Mouse (Mus musculus) hindbrain, embryonic 14.5 days (tissue): ENCODE measurements around the gene Fam102b. TPM values are rescaled to one million over a fixed set of nuclear protein-coding genes. Genes with fewer than 3 reads are reported as not detected.

Experiments used
- ATAC-seq: fragments of 200-750 bp; cut with Nextera tagmentation; 2 replicates; pipeline ENCODE4 v1.8.0; 2017; ENCODE audit warnings: moderate number of reproducible peaks, mild to moderate bottlenecking, moderate TSS enrichment, moderate library complexity; ENCODE audit not compliant: low FRiP score
- DNase-seq: peaks from one replicate; pipeline ENCODE4 v3.0.0-alpha.2; 2015; ENCODE audit warnings: low spot score
- H3K27ac ChIP-seq: fragments of 300-500 bp; sonication (generic); 2 replicates; pipeline ENCODE4 v1.5.1; 2014; ENCODE audit warnings: mild to moderate bottlenecking, moderate library complexity
- H3K27me3 ChIP-seq: fragments of 300-500 bp; sonication (generic); 2 replicates; pipeline ENCODE4 v1.6.1; 2014; ENCODE audit warnings: mild to moderate bottlenecking, low read length, mixed read lengths; ENCODE audit not compliant: control insufficient read depth, insufficient read depth
- H3K36me3 ChIP-seq: fragments of 300-500 bp; sonication (generic); replicated peaks from 2 replicates; pipeline ENCODE4 v1.6.1; 2014; ENCODE audit not compliant: control insufficient read depth, insufficient read depth
- H3K4me1 ChIP-seq: fragments of 300-500 bp; sonication (generic); replicated peaks from 2 replicates; pipeline ENCODE4 v1.6.1; 2014; ENCODE audit warnings: antibody characterized with exemption, low read length, mixed read lengths; ENCODE audit not compliant: control insufficient read depth, insufficient read depth
- H3K4me2 ChIP-seq: fragments of 300-500 bp; sonication (generic); replicated peaks from 2 replicates; pipeline ENCODE4 v1.6.1; 2014; ENCODE audit warnings: mild to moderate bottlenecking, moderate library complexity
- H3K4me3 ChIP-seq: fragments of 300-500 bp; sonication (generic); replicated peaks from 2 replicates; pipeline ENCODE4 v1.5.1; 2014; ENCODE audit warnings: mild to moderate bottlenecking, low read length
- H3K9ac ChIP-seq: fragments of 300-500 bp; sonication (generic); 2 replicates; pipeline ENCODE4 v1.6.1; 2014
- H3K9me3 ChIP-seq: fragments of 300-500 bp; sonication (generic); 2 replicates; pipeline ENCODE4 v1.6.1; 2016; ENCODE audit warnings: low read length; ENCODE audit not compliant: control insufficient read depth
- WGBS: fragments of 180-500 bp; shearing (Covaris S2); extraction: QIAGEN DNeasy Blood & Tissue Kit; methylation state at CpG from one replicate; pipeline ENCODE4 v1.1.7; 2014; 5-methylcytosine and 5-hydroxymethylcytosine counted together
- polyA plus RNA-seq: library from polyadenylated mRNA; unstranded; fragments of >200 nt; fragmentation: Nextera tagmentation; extraction: Ambion mirVana; gene quantifications from 2 replicates; pipeline ENCODE4 v1.2.1, GENCODE M21; 2014

The Fam102b gene
- polyA plus RNA-seq, 1 experiment from 2014 or later: 20.9 TPM

- Histone ChIP-seq H3K27me3 (no peaks in the 10 kb centered on the region), H3K27ac (no peak overlapping the region), H3K36me3 (peaks cover 23% of the 10 kb centered on the region), H3K4me2 (no peak overlapping the region), H3K9ac (no peak overlapping the region), H3K4me1 (no peaks in the 10 kb centered on the region), H3K4me3 (no peak overlapping the region), H3K9me3 (no peaks in the 10 kb centered on the region)
- ATAC-seq (no peak), DNase-seq (no peak)
- 91% methylated on average over 11 of the region's 11 CpGs for WGBS
Observed at GRCm38 (mm10) chr3:108997284-108997683, 30.1 kb downstream of the Fam102b start.

- DNase-seq: no peak
- ATAC-seq: no peak
- H3K4me3 ChIP-seq: no peak overlapping the region
- H3K9ac ChIP-seq: no peak overlapping the region
- H3K36me3 ChIP-seq: peaks cover 21% of the 10 kb centered on the region
- no peak overlapping the region for H3K4me2 ChIP-seq
- no peak overlapping the region for H3K27ac ChIP-seq
- 84% methylated on average over 2 of the region's 2 CpGs for WGBS
- H3K9me3 ChIP-seq: no peaks in the 10 kb centered on the region
- H3K4me1 ChIP-seq: no peaks in the 10 kb centered on the region
- H3K27me3 ChIP-seq: no peaks in the 10 kb centered on the region
Observed at GRCm38 (mm10) chr3:108995379-108995778, 32.0 kb downstream of the Fam102b start.

DNA sequence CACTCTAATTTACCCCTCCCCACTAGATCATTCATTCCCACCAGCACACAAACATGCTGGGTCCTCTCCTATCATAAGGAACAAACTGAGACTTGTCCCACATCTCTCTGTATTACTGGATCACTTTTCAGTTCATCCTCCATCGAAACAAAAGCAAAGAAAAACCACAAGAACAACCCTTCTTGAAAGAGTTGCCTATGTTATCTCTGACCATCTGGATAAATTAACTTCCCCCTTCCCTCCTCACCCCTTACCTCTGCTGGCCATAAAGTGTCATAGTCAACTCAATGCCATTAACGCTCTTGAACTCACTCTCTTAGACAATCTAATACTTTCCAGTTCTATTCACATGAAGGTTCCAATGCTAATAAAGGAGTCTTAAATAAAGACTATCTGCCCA, 32.9 kb downstream of the Fam102b start:
- Histone ChIP-seq H3K4me2 (no peak overlapping the region), H3K4me1 (no peaks in the 10 kb centered on the region), H3K9ac (no peak overlapping the region), H3K27me3 (no peaks in the 10 kb centered on the region), H3K4me3 (no peak overlapping the region), H3K9me3 (no peaks in the 10 kb centered on the region), H3K36me3 (peaks cover 23% of the 10 kb centered on the region), H3K27ac (no peak overlapping the region)
- WGBS: 90% methylated on average over 2 of the region's 2 CpGs
- DNase-seq (no peak), ATAC-seq (no peak)

GRCm38 (mm10) chr3:108989971-108990548, 37.3 kb downstream of the Fam102b start:
- Histone ChIP-seq H3K9ac (no peak overlapping the region), H3K27ac (no peak overlapping the region), H3K4me2 (no peak overlapping the region), H3K4me3 (no peak overlapping the region), H3K9me3 (no peaks in the 10 kb centered on the region), H3K27me3 (no peaks in the 10 kb centered on the region), H3K4me1 (peaks cover 9% of the 10 kb centered on the region), H3K36me3 (peaks cover 37% of the 10 kb centered on the region)
- DNase-seq (no peak), ATAC-seq (no peak)
- 86% methylated on average over 9 of the region's 9 CpGs for WGBS

GRCm38 (mm10) chr3:108987009-108987659, 40.3 kb downstream of the Fam102b start:
- no peaks in the 10 kb centered on the region for H3K27me3 ChIP-seq
- no peak overlapping the region for H3K4me2 ChIP-seq
- no peaks in the 10 kb centered on the region for H3K9me3 ChIP-seq
- H3K27ac ChIP-seq: peak overlapping the region; percentile 58
- DNase-seq: no peak
- ATAC-seq: peak; percentile 60; the same call in 1 of the 2 replicates
- WGBS: 52% methylated on average over 12 of the region's 12 CpGs
- no peak overlapping the region for H3K4me3 ChIP-seq
- peaks cover 9% of the 10 kb centered on the region for H3K4me1 ChIP-seq
- H3K9ac ChIP-seq: no peak overlapping the region
- H3K36me3 ChIP-seq: peaks cover 60% of the 10 kb centered on the region

- Histone ChIP-seq H3K27ac (0 out of 2 replicates have a peak overlapping the region, but pooled peaks have one; percentile 9), H3K27me3 (no peaks in the 10 kb centered on the region), H3K4me1 (peaks cover 9% of the 10 kb centered on the region), H3K36me3 (peaks cover 59% of the 10 kb centered on the region), H3K4me3 (no peak overlapping the region), H3K9me3 (no peaks in the 10 kb centered on the region), H3K4me2 (no peak overlapping the region), H3K9ac (no peak overlapping the region)
- WGBS: 82% methylated on average over 1 of the region's 1 CpGs
- ATAC-seq (peak; percentile 68; the same call in 1 of the 2 replicates), DNase-seq (no peak)
Observed at GRCm38 (mm10) chr3:108986534-108986933, 40.9 kb downstream of the Fam102b start.

DNA sequence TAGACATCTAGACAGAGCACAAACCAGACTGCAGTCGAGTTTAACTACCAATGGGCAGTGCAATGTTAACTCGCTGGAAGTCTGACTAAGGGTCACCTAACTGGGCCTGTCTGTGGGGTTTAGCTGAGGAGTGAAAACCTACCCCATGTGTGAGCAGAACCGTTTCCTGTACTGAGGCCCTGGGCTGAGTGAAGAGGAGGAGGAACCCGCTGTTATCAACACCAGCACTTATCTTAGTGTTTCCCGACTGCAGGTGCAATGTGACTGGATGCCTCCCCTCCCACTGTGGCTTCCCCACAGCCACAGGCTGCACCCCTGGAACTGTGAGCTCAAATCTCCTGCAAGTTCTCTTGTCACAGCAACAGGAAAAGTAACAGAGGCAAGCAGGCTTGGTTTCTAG, 43.4 kb downstream of the Fam102b start:
- 85% methylated on average over 5 of the region's 5 CpGs for WGBS
- H3K27me3 ChIP-seq: no peaks in the 10 kb centered on the region

GRCm38 (mm10) chr3:108981946-108982345, 45.5 kb downstream of the Fam102b start:
- Histone ChIP-seq H3K9me3 (no peaks in the 10 kb centered on the region), H3K27me3 (no peaks in the 10 kb centered on the region), H3K4me3 (no peak overlapping the region), H3K4me1 (peaks cover 6% of the 10 kb centered on the region), H3K9ac (no peak overlapping the region), H3K27ac (no peak overlapping the region), H3K4me2 (no peak overlapping the region), H3K36me3 (peaks cover 75% of the 10 kb centered on the region)
- DNase-seq (no peak), ATAC-seq (no peak)
- WGBS: 85% methylated on average over 6 of the region's 6 CpGs

More for the DNA sequence above, 43.4 kb downstream of the Fam102b start:
- H3K4me3 ChIP-seq: no peak overlapping the region
- H3K27ac ChIP-seq: no peak overlapping the region
- no peaks in the 10 kb centered on the region for H3K9me3 ChIP-seq
- no peak overlapping the region for H3K9ac ChIP-seq
- ATAC-seq (no peak), DNase-seq (no peak)
- peaks cover 9% of the 10 kb centered on the region for H3K4me1 ChIP-seq
- no peak overlapping the region for H3K4me2 ChIP-seq
- H3K36me3 ChIP-seq: peaks cover 62% of the 10 kb centered on the region

GRCm38 (mm10) chr3:108977340-108978030, 49.9 kb downstream of the Fam102b start:
- 96% methylated on average over 13 of the region's 13 CpGs for WGBS
- peaks cover 75% of the 10 kb centered on the region for H3K36me3 ChIP-seq
- no peak overlapping the region for H3K4me3 ChIP-seq

More at GRCm38 (mm10) chr3:108977340-108978030, 49.9 kb downstream of the Fam102b start:
- H3K9me3 ChIP-seq: no peaks in the 10 kb centered on the region
- H3K9ac ChIP-seq: no peak overlapping the region
- H3K4me1 ChIP-seq: no peaks in the 10 kb centered on the region
- H3K27me3 ChIP-seq: no peaks in the 10 kb centered on the region
- H3K4me2 ChIP-seq: no peak overlapping the region
- ATAC-seq (no peak), DNase-seq (no peak)
- no peak overlapping the region for H3K27ac ChIP-seq
